Mouse (Mus musculus) small intestine, adult 2 months (tissue): Measurements from ENCODE around the gene Pde4b. TPM values are rescaled to one million over a fixed set of nuclear protein-coding genes. Genes with fewer than 3 reads are reported as not detected.

Source experiments
- H3K27ac ChIP-seq: fragments of 200-500 bp; 2 replicates; pipeline ENCODE4 v1.5.1; 2012; ENCODE audit warnings: low read depth, low read length, control low read depth, inconsistent platforms; ENCODE audit not compliant: insufficient read depth
- H3K27me3 ChIP-seq: fragments of 200-500 bp; 2 replicates; pipeline ENCODE4 v1.6.1; 2012; ENCODE audit warnings: mild to moderate bottlenecking, moderate library complexity, low read length, inconsistent platforms; ENCODE audit not compliant: control insufficient read depth, insufficient read depth
- H3K36me3 ChIP-seq: fragments of 200-500 bp; 2 replicates; pipeline ENCODE4 v1.6.1; 2012; ENCODE audit warnings: mild to moderate bottlenecking, low read length, control low read depth, inconsistent platforms; ENCODE audit not compliant: control insufficient read depth, insufficient read depth
- H3K4me1 ChIP-seq: fragments of 200-500 bp; 2 replicates; pipeline ENCODE4 v1.6.1; 2012; ENCODE audit warnings: low read length, inconsistent platforms, mixed read lengths; ENCODE audit not compliant: control insufficient read depth, insufficient read depth, insufficient read length
- H3K4me3 ChIP-seq: fragments of 200-500 bp; 2 replicates; pipeline ENCODE4 v1.5.1; 2012; ENCODE audit warnings: low read depth, mild to moderate bottlenecking, control low read depth, inconsistent platforms, low read length, moderate library complexity
- CTCF ChIP-seq: fragments of 200-500 bp; IDR thresholded peaks from 2 replicates; pipeline ENCODE4 v1.5.1; 2012; ENCODE audit warnings: low read depth, mild to moderate bottlenecking, control low read depth, inconsistent platforms, low read length, moderate library complexity, mixed read lengths; ENCODE audit not compliant: insufficient replicate concordance, insufficient read length; ENCODE audit errors: extremely low read depth
- POLR2A ChIP-seq: fragments of 200-500 bp; IDR thresholded peaks from 2 replicates; pipeline ENCODE4 v1.6.1; 2012; ENCODE audit warnings: low read depth, mild to moderate bottlenecking, control low read depth, inconsistent platforms, low read length, moderate library complexity
- WGBS: fragments of 180-500 bp; shearing (Covaris S2); methylation state at CpG from one replicate; pipeline ENCODE4 v1.1.7; 2018; 5-methylcytosine and 5-hydroxymethylcytosine counted together
- polyA plus RNA-seq: library from polyadenylated mRNA; depleted of rRNA; stranded (reverse); fragments of >200 nt; gene quantifications from 2 replicates; pipeline ENCODE4 v1.2.3, GENCODE M21; 2012

The Pde4b gene
- polyA plus RNA-seq, 1 experiment, result 2.5 TPM

GRCm38 (mm10) chr4:102420794-102421397 is 333.6 kb downstream of the Pde4b start:
- no peak overlapping the region for H3K27ac ChIP-seq
- H3K36me3 ChIP-seq, result no peaks in the 10 kb centered on the region
- WGBS, result 73% methylated on average over 11 of the region's 11 CpGs
- no peak overlapping the region for H3K4me3 ChIP-seq
- no peaks in the 10 kb centered on the region for H3K27me3 ChIP-seq
- no peaks in the 10 kb centered on the region for H3K4me1 ChIP-seq
- TF ChIP-seq POLR2A (no peak), CTCF (no peak)

- H3K27me3 ChIP-seq, result no peaks in the 10 kb centered on the region
- 0 out of 2 replicates have a peak, but pooled peaks cover 1% of the 10 kb centered on the region for H3K4me1 ChIP-seq
- 78% methylated on average over 18 of the region's 18 CpGs for WGBS
- no peaks in the 10 kb centered on the region for H3K36me3 ChIP-seq
- TF ChIP-seq POLR2A (no peak), CTCF (no peak)
- H3K4me3 ChIP-seq, result no peak overlapping the region
- H3K27ac ChIP-seq, result no peak overlapping the region
Measured at GRCm38 (mm10) chr4:102421398-102421859, 334.1 kb downstream of the Pde4b start.

- Histone ChIP-seq H3K27ac (no peak overlapping the region), H3K4me3 (no peak overlapping the region), H3K36me3 (no peaks in the 10 kb centered on the region), H3K4me1 (0 out of 2 replicates have a peak, but pooled peaks cover 1% of the 10 kb centered on the region), H3K27me3 (no peaks in the 10 kb centered on the region)
- WGBS, result 92% methylated on average over 3 of the region's 3 CpGs
- no peak for TF ChIP-seq CTCF
- TF ChIP-seq POLR2A, result no peak
Measured at GRCm38 (mm10) chr4:102424104-102424503, 336.8 kb downstream of the Pde4b start.

GRCm38 (mm10) chr4:102425422-102425821 is 338.1 kb downstream of the Pde4b start:
- Histone ChIP-seq H3K36me3 (no peaks in the 10 kb centered on the region), H3K27me3 (no peaks in the 10 kb centered on the region), H3K27ac (no peak overlapping the region; the same call in 1 of the 2 replicates), H3K4me3 (no peak overlapping the region), H3K4me1 (peaks cover 5% of the 10 kb centered on the region; the same call in 1 of the 2 replicates)
- TF ChIP-seq POLR2A, result no peak
- TF ChIP-seq CTCF, result no peak
- 76% methylated on average over 3 of the region's 3 CpGs for WGBS

GRCm38 (mm10) chr4:102429730-102430341 is 342.5 kb downstream of the Pde4b start:
- H3K4me1 ChIP-seq, result peaks cover 8% of the 10 kb centered on the region; the same call in 1 of the 2 replicates
- no peak for TF ChIP-seq CTCF
- TF ChIP-seq POLR2A, result no peak
- WGBS, result 12% methylated on average over 4 of the region's 4 CpGs
- H3K36me3 ChIP-seq, result no peaks in the 10 kb centered on the region
- H3K27me3 ChIP-seq, result no peaks in the 10 kb centered on the region
- H3K27ac ChIP-seq, result peak overlapping the region; percentile 21; the same call in 1 of the 2 replicates
- no peak overlapping the region for H3K4me3 ChIP-seq

- Histone ChIP-seq H3K36me3 (no peaks in the 10 kb centered on the region), H3K4me3 (no peak overlapping the region), H3K27ac (no peak overlapping the region), H3K4me1 (peaks cover 7% of the 10 kb centered on the region; the same call in 1 of the 2 replicates), H3K27me3 (no peaks in the 10 kb centered on the region)
- WGBS, result 18% methylated on average over 9 of the region's 9 CpGs
- no peak for TF ChIP-seq POLR2A
- no peak for TF ChIP-seq CTCF
Measured at GRCm38 (mm10) chr4:102432040-102432782, 344.9 kb downstream of the Pde4b start.
